Mouse (Mus musculus): Measurements from ENCODE around the gene H1foo. TPM values are rescaled to one million over a fixed set of nuclear protein-coding genes. Genes with fewer than 3 reads are reported as not detected.

H1foo gene
- polyA plus RNA-seq, 1 experiment from 2014 or later, result not detected

- no peak overlapping the region for H3K4me3 ChIP-seq (ENCODE audit: low read depth, low read length)
- no peaks in the 10 kb centered on the region for H3K4me1 ChIP-seq (ENCODE audit: control insufficient read depth, insufficient read depth, low read length)
- H3K27me3 ChIP-seq (ENCODE audit: control insufficient read depth, insufficient read depth, low read length), result no peaks in the 10 kb centered on the region
- H3K27ac ChIP-seq (ENCODE audit: low read depth, low read length), result no peak overlapping the region
- H3K4me2 ChIP-seq (ENCODE audit: low read depth, low read length), result no peak overlapping the region
- no peaks in the 10 kb centered on the region for H3K9me3 ChIP-seq (ENCODE audit: control insufficient read depth, low read length)
- ATAC-seq (ENCODE audit: low read depth), result no peak
- H3K36me3 ChIP-seq (ENCODE audit: control insufficient read depth, insufficient read depth, low read length), result no peaks in the 10 kb centered on the region
- 83% methylated on average over 9 of the region's 9 CpGs for WGBS
- H3K9ac ChIP-seq (replicated peaks; ENCODE audit: low read depth, low read length), result no peak overlapping the region
Observed at GRCm38 (mm10) chr6:115963656-115964055, 18.9 kb downstream of the H1foo start.

GRCm38 (mm10) chr6:115966227-115966966, 21.7 kb downstream of the H1foo start:
- no peaks in the 10 kb centered on the region for H3K9me3 ChIP-seq (ENCODE audit: control insufficient read depth, low read length)
- ATAC-seq (ENCODE audit: low read depth), result no peak
- H3K4me2 ChIP-seq (ENCODE audit: low read depth, low read length), result no peak overlapping the region
- H3K4me1 ChIP-seq (ENCODE audit: control insufficient read depth, insufficient read depth, low read length), result peaks cover 2% of the 10 kb centered on the region
- no peaks in the 10 kb centered on the region for H3K36me3 ChIP-seq (ENCODE audit: control insufficient read depth, insufficient read depth, low read length)
- H3K9ac ChIP-seq (replicated peaks; ENCODE audit: low read depth, low read length), result no peak overlapping the region
- H3K27ac ChIP-seq (ENCODE audit: low read depth, low read length), result no peak overlapping the region
- H3K27me3 ChIP-seq (ENCODE audit: control insufficient read depth, insufficient read depth, low read length), result no peaks in the 10 kb centered on the region
- WGBS, result 94% methylated on average over 19 of the region's 19 CpGs
- H3K4me3 ChIP-seq (ENCODE audit: low read depth, low read length), result no peak overlapping the region

- H3K27ac ChIP-seq (ENCODE audit: low read depth, low read length), result no peak overlapping the region
- H3K4me1 ChIP-seq (ENCODE audit: control insufficient read depth, insufficient read depth, low read length), result peaks cover 10% of the 10 kb centered on the region
- no peak overlapping the region for H3K4me3 ChIP-seq (ENCODE audit: low read depth, low read length)
- no peak overlapping the region for H3K4me2 ChIP-seq (ENCODE audit: low read depth, low read length)
- H3K36me3 ChIP-seq (ENCODE audit: control insufficient read depth, insufficient read depth, low read length), result no peaks in the 10 kb centered on the region
- no peaks in the 10 kb centered on the region for H3K9me3 ChIP-seq (ENCODE audit: control insufficient read depth, low read length)
- WGBS, result 95% methylated on average over 15 of the region's 15 CpGs
- no peak overlapping the region for H3K9ac ChIP-seq (replicated peaks; ENCODE audit: low read depth, low read length)
- H3K27me3 ChIP-seq (ENCODE audit: control insufficient read depth, insufficient read depth, low read length), result no peaks in the 10 kb centered on the region
- ATAC-seq (ENCODE audit: low read depth), result no peak
Observed at GRCm38 (mm10) chr6:115967291-115967880, 22.6 kb downstream of the H1foo start.

GRCm38 (mm10) chr6:115968086-115968485, 23.3 kb downstream of the H1foo start:
- Histone ChIP-seq H3K27ac (ENCODE audit: low read depth, low read length) (no peak overlapping the region), H3K9me3 (ENCODE audit: control insufficient read depth, low read length) (no peaks in the 10 kb centered on the region)
- no peak for ATAC-seq (ENCODE audit: low read depth)

GRCm38 (mm10) chr6:115968700-115969099, 24.0 kb downstream of the H1foo start:
- H3K9me3 ChIP-seq (ENCODE audit: control insufficient read depth, low read length), result no peaks in the 10 kb centered on the region
- no peak for ATAC-seq (ENCODE audit: low read depth)
- H3K36me3 ChIP-seq (ENCODE audit: control insufficient read depth, insufficient read depth, low read length), result no peaks in the 10 kb centered on the region
- no peak overlapping the region for H3K27ac ChIP-seq (ENCODE audit: low read depth, low read length)
- H3K4me1 ChIP-seq (ENCODE audit: control insufficient read depth, insufficient read depth, low read length), result peaks cover 12% of the 10 kb centered on the region
- WGBS, result 81% methylated on average over 6 of the region's 6 CpGs
- no peaks in the 10 kb centered on the region for H3K27me3 ChIP-seq (ENCODE audit: control insufficient read depth, insufficient read depth, low read length)
- no peak overlapping the region for H3K4me3 ChIP-seq (ENCODE audit: low read depth, low read length)
- no peak overlapping the region for H3K9ac ChIP-seq (replicated peaks; ENCODE audit: low read depth, low read length)
- H3K4me2 ChIP-seq (ENCODE audit: low read depth, low read length), result no peak overlapping the region

More at GRCm38 (mm10) chr6:115968086-115968485, 23.3 kb downstream of the H1foo start:
- Histone ChIP-seq H3K36me3 (ENCODE audit: control insufficient read depth, insufficient read depth, low read length) (no peaks in the 10 kb centered on the region), H3K4me3 (ENCODE audit: low read depth, low read length) (no peak overlapping the region), H3K9ac (replicated peaks; ENCODE audit: low read depth, low read length) (no peak overlapping the region), H3K4me2 (ENCODE audit: low read depth, low read length) (no peak overlapping the region), H3K27me3 (ENCODE audit: control insufficient read depth, insufficient read depth, low read length) (no peaks in the 10 kb centered on the region), H3K4me1 (ENCODE audit: control insufficient read depth, insufficient read depth, low read length) (peaks cover 12% of the 10 kb centered on the region)
- WGBS, result 65% methylated on average over 5 of the region's 5 CpGs

GRCm38 (mm10) chr6:115969103-115969502, 24.4 kb downstream of the H1foo start:
- H3K4me2 ChIP-seq (ENCODE audit: low read depth, low read length), result no peak overlapping the region
- no peaks in the 10 kb centered on the region for H3K36me3 ChIP-seq (ENCODE audit: control insufficient read depth, insufficient read depth, low read length)
- H3K27ac ChIP-seq (ENCODE audit: low read depth, low read length), result no peak overlapping the region
- H3K4me3 ChIP-seq (ENCODE audit: low read depth, low read length), result no peak overlapping the region
- no peaks in the 10 kb centered on the region for H3K27me3 ChIP-seq (ENCODE audit: control insufficient read depth, insufficient read depth, low read length)
- WGBS, result 73% methylated on average over 9 of the region's 9 CpGs
- H3K9ac ChIP-seq (replicated peaks; ENCODE audit: low read depth, low read length), result no peak overlapping the region
- H3K4me1 ChIP-seq (ENCODE audit: control insufficient read depth, insufficient read depth, low read length), result peaks cover 15% of the 10 kb centered on the region
- no peak for ATAC-seq (ENCODE audit: low read depth)
- H3K9me3 ChIP-seq (ENCODE audit: control insufficient read depth, low read length), result no peaks in the 10 kb centered on the region

GRCm38 (mm10) chr6:115969952-115970351, 25.2 kb downstream of the H1foo start:
- ATAC-seq (ENCODE audit: low read depth), result no peak
- Histone ChIP-seq H3K9me3 (ENCODE audit: control insufficient read depth, low read length) (no peaks in the 10 kb centered on the region), H3K27ac (ENCODE audit: low read depth, low read length) (no peak overlapping the region), H3K4me2 (ENCODE audit: low read depth, low read length) (no peak overlapping the region), H3K36me3 (ENCODE audit: control insufficient read depth, insufficient read depth, low read length) (no peaks in the 10 kb centered on the region), H3K9ac (replicated peaks; ENCODE audit: low read depth, low read length) (no peak overlapping the region), H3K4me3 (ENCODE audit: low read depth, low read length) (no peak overlapping the region), H3K4me1 (ENCODE audit: control insufficient read depth, insufficient read depth, low read length) (peaks cover 19% of the 10 kb centered on the region), H3K27me3 (ENCODE audit: control insufficient read depth, insufficient read depth, low read length) (no peaks in the 10 kb centered on the region)
- 69% methylated on average over 5 of the region's 6 CpGs for WGBS

GRCm38 (mm10) chr6:115971273-115972060, 26.7 kb downstream of the H1foo start:
- WGBS, result 42% methylated on average over 13 of the region's 13 CpGs
- Histone ChIP-seq H3K36me3 (ENCODE audit: control insufficient read depth, insufficient read depth, low read length) (no peaks in the 10 kb centered on the region), H3K4me3 (ENCODE audit: low read depth, low read length) (no peak overlapping the region), H3K4me1 (ENCODE audit: control insufficient read depth, insufficient read depth, low read length) (peaks cover 19% of the 10 kb centered on the region), H3K27me3 (ENCODE audit: control insufficient read depth, insufficient read depth, low read length) (no peaks in the 10 kb centered on the region), H3K27ac (ENCODE audit: low read depth, low read length) (no peak overlapping the region), H3K4me2 (ENCODE audit: low read depth, low read length) (no peak overlapping the region), H3K9me3 (ENCODE audit: control insufficient read depth, low read length) (no peaks in the 10 kb centered on the region), H3K9ac (replicated peaks; ENCODE audit: low read depth, low read length) (no peak overlapping the region)
- peak; percentile 44; the same call in 1 of the 2 replicates for ATAC-seq (ENCODE audit: low read depth)

Data from neural tube, embryonic 14.5 days (tissue).